In the genomic region with DNA sequence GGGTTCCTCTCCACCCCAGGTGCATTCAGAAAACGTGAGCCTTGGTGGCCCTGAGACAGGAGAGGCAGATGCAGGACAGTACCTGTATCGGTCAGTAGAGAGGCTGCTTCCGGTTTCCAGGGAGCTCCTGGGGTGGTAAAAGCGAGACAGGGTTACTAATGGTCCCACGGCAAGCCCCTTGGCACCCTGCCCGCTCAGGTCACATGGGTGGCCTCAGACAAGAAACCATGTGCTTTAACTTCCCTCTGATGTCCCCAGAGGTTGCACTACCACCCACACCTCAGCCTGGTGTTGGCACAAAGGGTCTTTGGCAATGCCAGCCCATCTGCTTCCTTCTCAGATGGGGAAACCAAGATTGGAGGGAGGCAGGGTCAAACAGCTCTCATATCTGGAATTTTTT, we compare ENCODE assay signal across 9 mouse cellular contexts.
A peak's percentile ranks its signal among the peaks of the same experiment; 100 is the strongest.
DNase-seq lines count a peak whose midpoint lies in the region; ATAC-seq and TF ChIP-seq lines count a peak whose summit lies in the region.
"Had no signal": no experiment of that assay in that cellular context is flagged by ENCODE, and none has a peak within 500 bp of the region (broad histone marks: within the 10 kb centered on the region; RNA-seq: fewer than 3 reads in every experiment).

No protein-coding gene starts in this region.

- no peak for TF ChIP-seq CTCF in MEL (IDR thresholded peaks at IDR 0.05 in 2 of 3, conservative IDR thresholded peaks at IDR 0.05 in 1 of 3; ENCODE audit: control insufficient read depth in 1 of 3, insufficient read depth in 1 of 3, low read depth in 2 of 3, low read length in 3 of 3, poor library complexity in 1 of 3, severe bottlenecking in 1 of 3)

- no peak for TF ChIP-seq EP300 in MEL (IDR thresholded peaks at IDR 0.05; ENCODE audit: low read depth in 1 of 2, low read length in 2 of 2)

- H3K4me2 ChIP-seq in embryonic facial prominence, embryonic 13.5 days = no peak overlapping the region
- H3K4me2 ChIP-seq in hindbrain, embryonic 13.5 days = no peak overlapping the region
- peak overlapping the region; percentile 24; the same call in 1 of the 2 replicates for H3K4me2 ChIP-seq in midbrain, embryonic 16.5 days (ENCODE audit: low read length)

- H3K4me3 ChIP-seq in embryonic facial prominence, embryonic 13.5 days = no peak overlapping the region
- no peak overlapping the region for H3K4me3 ChIP-seq in embryonic facial prominence, embryonic 10.5 days
- H3K4me3 ChIP-seq in MEL (ENCODE audit: control insufficient read depth in 1 of 2, insufficient read depth in 1 of 2, low read depth in 2 of 2, low read length in 2 of 2) = no peak overlapping the region
- no peak overlapping the region for H3K4me3 ChIP-seq in hindbrain, embryonic 13.5 days
- no peak overlapping the region for H3K4me3 ChIP-seq in midbrain, embryonic 16.5 days (ENCODE audit: low read depth, low read length)

- H3K27ac ChIP-seq in embryonic facial prominence, embryonic 13.5 days = peak overlapping the region; percentile 44; the same call in 1 of the 2 replicates
- H3K27ac ChIP-seq in embryonic facial prominence, embryonic 10.5 days (replicated peaks) = no peak overlapping the region; the same call in 1 of the 2 replicates
- H3K27ac ChIP-seq in MEL (ENCODE audit: control insufficient read depth, low read depth, low read length) = no peak overlapping the region
- H3K27ac ChIP-seq in hindbrain, embryonic 13.5 days = peak overlapping the region; percentile 85
- H3K27ac ChIP-seq in midbrain, embryonic 16.5 days (ENCODE audit: low read length) = peak overlapping the region; percentile 87
- H3K27ac ChIP-seq: kidney, postnatal 0 days had no signal

- no peak for DNase-seq in embryonic facial prominence, embryonic 10.5 days (ENCODE audit: low spot score)
- peak; percentile 29 for DNase-seq in MEL (ENCODE audit: low read depth, low spot score)
- no peak for DNase-seq in urinary bladder, postnatal 10 days (ENCODE audit: low spot score)
- DNase-seq in ovary, postnatal 36 days (ENCODE audit: low spot score) = no peak
- DNase-seq in gastrocnemius, postnatal 25 days = no peak

- no peak overlapping the region for H3K9ac ChIP-seq in embryonic facial prominence, embryonic 13.5 days
- H3K9ac ChIP-seq in MEL (ENCODE audit: control insufficient read depth, low read depth, low read length, poor library complexity, severe bottlenecking) = no peak overlapping the region
- H3K9ac ChIP-seq in hindbrain, embryonic 13.5 days = 0 out of 2 replicates have a peak overlapping the region, but pooled peaks have one; percentile 25
- peak overlapping the region; percentile 32; the same call in 1 of the 2 replicates for H3K9ac ChIP-seq in midbrain, embryonic 16.5 days (ENCODE audit: low read depth, low read length)

- no peaks in the 10 kb centered on the region for H3K79me2 ChIP-seq in MEL (ENCODE audit: control insufficient read depth, insufficient read depth, low read length, poor library complexity)

- H3K9me3 ChIP-seq in embryonic facial prominence, embryonic 13.5 days = no peaks in the 10 kb centered on the region
- H3K9me3 ChIP-seq in embryonic facial prominence, embryonic 10.5 days = no peaks in the 10 kb centered on the region
- no peaks in the 10 kb centered on the region for H3K9me3 ChIP-seq in MEL (replicated peaks; ENCODE audit: insufficient read depth, low read length)
- no peaks in the 10 kb centered on the region for H3K9me3 ChIP-seq in hindbrain, embryonic 13.5 days
- no peaks in the 10 kb centered on the region for H3K9me3 ChIP-seq in midbrain, embryonic 16.5 days (replicated peaks; ENCODE audit: control insufficient read depth, low read length, poor library complexity, severe bottlenecking)

- no peak for TF ChIP-seq RAD21 in MEL (IDR thresholded peaks at IDR 0.05; ENCODE audit: low read depth, low read length)

- 70% methylated on average over 6 of the region's 6 CpGs for WGBS in embryonic facial prominence, embryonic 13.5 days
- 68% methylated on average over 6 of the region's 6 CpGs for WGBS in embryonic facial prominence, embryonic 10.5 days
- WGBS in hindbrain, embryonic 13.5 days = 41% methylated on average over 6 of the region's 6 CpGs
- WGBS in midbrain, embryonic 16.5 days = 36% methylated on average over 6 of the region's 6 CpGs

- H3K36me3 ChIP-seq in embryonic facial prominence, embryonic 13.5 days = no peaks in the 10 kb centered on the region
- H3K36me3 ChIP-seq in embryonic facial prominence, embryonic 10.5 days (replicated peaks) = no peaks in the 10 kb centered on the region
- no peaks in the 10 kb centered on the region for H3K36me3 ChIP-seq in MEL (ENCODE audit: control insufficient read depth in 1 of 2, insufficient read depth in 2 of 2, low read length in 2 of 2)
- H3K36me3 ChIP-seq in hindbrain, embryonic 13.5 days = no peaks in the 10 kb centered on the region
- no peaks in the 10 kb centered on the region for H3K36me3 ChIP-seq in midbrain, embryonic 16.5 days (ENCODE audit: control insufficient read depth, insufficient read depth, low read length)

- TF ChIP-seq POLR2A in MEL (IDR thresholded peaks at IDR 0.05; ENCODE audit: control insufficient read depth in 1 of 2, insufficient read depth in 1 of 2, low read depth in 1 of 2, low read length in 2 of 2, poor library complexity in 1 of 2) = no peak

- H3K4me1 ChIP-seq in embryonic facial prominence, embryonic 13.5 days = peaks cover 18% of the 10 kb centered on the region
- peaks cover 39% of the 10 kb centered on the region for H3K4me1 ChIP-seq in embryonic facial prominence, embryonic 10.5 days
- H3K4me1 ChIP-seq in MEL (ENCODE audit: control insufficient read depth in 1 of 2, insufficient read depth in 2 of 2, low read length in 2 of 2) = peaks cover 0 to 4% of the 10 kb centered on the region in 2 experiments; a peak in 1 of 4 replicates
- peaks cover 51% of the 10 kb centered on the region for H3K4me1 ChIP-seq in hindbrain, embryonic 13.5 days (replicated peaks)
- peaks cover 47% of the 10 kb centered on the region for H3K4me1 ChIP-seq in midbrain, embryonic 16.5 days (ENCODE audit: control insufficient read depth, insufficient read depth, low read length)

- no peaks in the 10 kb centered on the region for H3K27me3 ChIP-seq in embryonic facial prominence, embryonic 13.5 days
- H3K27me3 ChIP-seq in embryonic facial prominence, embryonic 10.5 days (replicated peaks; ENCODE audit: low read depth, poor library complexity, severe bottlenecking) = no peaks in the 10 kb centered on the region
- no peaks in the 10 kb centered on the region for H3K27me3 ChIP-seq in MEL (ENCODE audit: control insufficient read depth in 1 of 2, insufficient read depth in 2 of 2, low read length in 2 of 2)
- H3K27me3 ChIP-seq in hindbrain, embryonic 13.5 days = no peaks in the 10 kb centered on the region
- H3K27me3 ChIP-seq in midbrain, embryonic 16.5 days (ENCODE audit: control insufficient read depth, insufficient read depth, low read depth, low read length) = no peaks in the 10 kb centered on the region

- ATAC-seq in embryonic facial prominence, embryonic 13.5 days (ENCODE audit: insufficient number of reproducible peaks, insufficient read depth, low FRiP score, low TSS enrichment, low read depth) = no peak
- no peak for ATAC-seq in hindbrain, embryonic 13.5 days (ENCODE audit: low FRiP score)
- no peak for ATAC-seq in midbrain, embryonic 16.5 days

TF ChIP-seq in MEL, 35 proteins besides CTCF, POLR2A, EP300 and RAD21:
- TF ChIP-seq KAT2A (conservative IDR thresholded peaks at IDR 0.05; ENCODE audit: low read depth, low read length) (no peak), UBTF (IDR thresholded peaks at IDR 0.05; ENCODE audit: borderline replicate concordance, insufficient read depth, low read depth, low read length) (no peak), USF1 (IDR thresholded peaks at IDR 0.05; ENCODE audit: low read depth, low read length) (peak; percentile 64), BHLHE40 (IDR thresholded peaks at IDR 0.05; ENCODE audit: borderline replicate concordance, low read depth, low read length) (no peak), E2F4 (IDR thresholded peaks at IDR 0.05; ENCODE audit: borderline replicate concordance, low read depth, low read length) (no peak), MAX (IDR thresholded peaks at IDR 0.05; ENCODE audit: low read length) (peak; percentile 56)
TF ChIP-seq in MEL: peak in this region for 2.

Comparison
In these comparisons a context has a peak if more than half of its experiments do, and no peak if none do; other contexts are left out.
1. H3K27ac ChIP-seq: peak in embryonic facial prominence, embryonic 13.5 days (single experiment), hindbrain, embryonic 13.5 days (single experiment) and midbrain, embryonic 16.5 days (single experiment); none in embryonic facial prominence, embryonic 10.5 days (single experiment) and MEL (single experiment).
2. H3K9ac ChIP-seq: peak in hindbrain, embryonic 13.5 days (single experiment) and midbrain, embryonic 16.5 days (single experiment); none in embryonic facial prominence, embryonic 13.5 days (single experiment) and MEL (single experiment).